Mouse (Mus musculus) kidney, adult 18-20 months (tissue): Measurements from ENCODE around the gene Ifi206.

Source experiments
- DNase-seq: peaks from one replicate; pipeline ENCODE4 v3.0.0; 2021

Gene Ifi206

GRCm38 (mm10) chr1:173418516-173418915, 72.3 kb downstream of the Ifi206 start:
- DNase-seq = no peak
